Mouse (Mus musculus) neural tube, embryonic 15.5 days (tissue): ENCODE results near the gene Mdm2. TPM values are rescaled to one million over a fixed set of nuclear protein-coding genes. Genes with fewer than 3 reads are reported as not detected.

Experiments used
- ATAC-seq: fragments of 200-750 bp; cut with Nextera tagmentation; 2 replicates; pipeline ENCODE4 v1.8.0; 2017; ENCODE audit warnings: mild to moderate bottlenecking, moderate TSS enrichment, moderate library complexity; ENCODE audit not compliant: low FRiP score
- H3K27ac ChIP-seq: fragments of 300-500 bp; sonication (generic); replicated peaks from 2 replicates; pipeline ENCODE4 v1.5.1; 2015; ENCODE audit warnings: mild to moderate bottlenecking, inconsistent platforms
- H3K27me3 ChIP-seq: fragments of 300-500 bp; sonication (generic); replicated peaks from 2 replicates; pipeline ENCODE4 v1.6.1; 2015; ENCODE audit warnings: inconsistent platforms
- H3K36me3 ChIP-seq: fragments of 300-500 bp; sonication (generic); 2 replicates; pipeline ENCODE4 v1.6.1; 2015; ENCODE audit warnings: inconsistent platforms
- H3K4me1 ChIP-seq: fragments of 300-500 bp; sonication (generic); 2 replicates; pipeline ENCODE4 v1.6.1; 2015; ENCODE audit warnings: inconsistent platforms
- H3K4me2 ChIP-seq: fragments of 300-500 bp; sonication (generic); 2 replicates; pipeline ENCODE4 v1.6.1; 2015; ENCODE audit warnings: inconsistent platforms, mild to moderate bottlenecking, moderate library complexity
- H3K4me3 ChIP-seq: fragments of 300-500 bp; sonication (generic); replicated peaks from 2 replicates; pipeline ENCODE4 v1.5.1; 2015; ENCODE audit warnings: mild to moderate bottlenecking, inconsistent platforms
- H3K9ac ChIP-seq: fragments of 300-500 bp; sonication (generic); replicated peaks from 2 replicates; pipeline ENCODE4 v1.6.1; 2015; ENCODE audit warnings: mild to moderate bottlenecking, inconsistent platforms
- H3K9me3 ChIP-seq: fragments of 300-500 bp; sonication (generic); replicated peaks from 2 replicates; pipeline ENCODE4 v1.6.1; 2016; ENCODE audit warnings: inconsistent platforms
- WGBS: fragments of 180-500 bp; shearing (Covaris S2); methylation state at CpG from one replicate; pipeline ENCODE4 v1.1.7; 2015; ENCODE audit warnings: mixed read lengths; 5-methylcytosine and 5-hydroxymethylcytosine counted together
- polyA plus RNA-seq: library from polyadenylated mRNA; unstranded; fragments of >200 nt; fragmentation: Nextera tagmentation; extraction: Ambion mirVana; gene quantifications from 2 replicates; pipeline ENCODE4 v1.2.1, GENCODE M21; 2015

Mdm2 gene
- polyA plus RNA-seq, 1 experiment from 2014 or later = 46.0 TPM

DNA sequence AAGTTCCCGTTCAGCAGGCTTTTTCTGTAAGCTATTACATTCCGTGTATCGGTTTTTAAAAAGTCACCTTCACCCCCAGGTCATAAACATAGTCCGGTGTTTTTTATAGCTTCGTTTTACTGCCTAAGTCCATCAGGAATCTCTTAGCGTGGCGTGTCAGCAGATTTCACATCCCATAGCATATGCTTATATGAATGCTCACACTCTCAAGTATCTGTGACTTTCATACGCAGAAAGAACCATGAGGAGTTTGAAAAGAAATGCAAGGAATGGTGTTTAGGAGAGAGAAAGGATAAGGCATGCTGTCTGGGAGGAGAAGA is 66.2 kb downstream of the Mdm2 start:
- H3K36me3 ChIP-seq = no peaks in the 10 kb centered on the region
- no peak overlapping the region for H3K4me2 ChIP-seq
- H3K4me3 ChIP-seq = no peak overlapping the region
- no peaks in the 10 kb centered on the region for H3K27me3 ChIP-seq
- H3K27ac ChIP-seq = no peak overlapping the region
- WGBS = 64% methylated on average over 8 of the region's 8 CpGs
- ATAC-seq = no peak
- H3K4me1 ChIP-seq = peaks cover 15% of the 10 kb centered on the region; the same call in 1 of the 2 replicates
- no peak overlapping the region for H3K9ac ChIP-seq
- H3K9me3 ChIP-seq = no peaks in the 10 kb centered on the region

DNA sequence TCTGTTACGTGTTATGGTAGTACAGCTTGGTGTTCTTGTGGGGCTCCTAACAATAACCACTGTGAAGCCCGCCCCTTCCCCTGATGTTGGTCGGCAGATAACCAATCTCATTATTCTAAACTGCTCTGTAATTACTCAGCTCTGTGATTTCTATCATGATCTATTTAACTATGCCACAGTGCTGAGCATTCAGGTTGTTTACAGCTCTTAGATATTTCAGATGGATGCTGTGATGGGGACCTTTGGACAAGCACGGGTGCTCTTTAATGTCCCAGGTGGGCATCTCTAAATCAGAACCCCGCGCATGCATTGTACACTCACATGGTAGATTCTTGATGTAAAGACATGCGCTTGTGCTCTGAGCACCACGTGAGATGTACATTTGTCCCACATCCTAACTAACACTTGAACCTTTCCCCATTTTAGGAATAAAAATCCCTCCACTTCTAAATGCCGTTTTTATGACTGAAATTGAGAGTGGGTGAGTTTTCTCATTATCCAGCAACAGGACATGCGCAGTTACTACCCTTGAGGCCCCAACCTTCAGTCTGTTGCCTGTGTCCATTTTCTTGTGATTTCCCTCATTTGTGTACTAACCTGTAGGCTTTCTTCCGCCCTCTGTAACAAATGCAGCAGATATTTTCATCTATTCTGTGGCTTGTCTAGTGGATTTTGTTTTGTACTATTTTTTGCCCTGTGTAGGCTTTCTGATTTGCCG is 66.7 kb downstream of the Mdm2 start:
- H3K4me2 ChIP-seq = no peak overlapping the region
- WGBS = 68% methylated on average over 12 of the region's 12 CpGs
- no peaks in the 10 kb centered on the region for H3K27me3 ChIP-seq
- ATAC-seq = no peak
- H3K9me3 ChIP-seq = no peaks in the 10 kb centered on the region
- no peak overlapping the region for H3K27ac ChIP-seq
- no peak overlapping the region for H3K9ac ChIP-seq
- H3K4me3 ChIP-seq = no peak overlapping the region
- peaks cover 15% of the 10 kb centered on the region; the same call in 1 of the 2 replicates for H3K4me1 ChIP-seq
- no peaks in the 10 kb centered on the region for H3K36me3 ChIP-seq

DNA sequence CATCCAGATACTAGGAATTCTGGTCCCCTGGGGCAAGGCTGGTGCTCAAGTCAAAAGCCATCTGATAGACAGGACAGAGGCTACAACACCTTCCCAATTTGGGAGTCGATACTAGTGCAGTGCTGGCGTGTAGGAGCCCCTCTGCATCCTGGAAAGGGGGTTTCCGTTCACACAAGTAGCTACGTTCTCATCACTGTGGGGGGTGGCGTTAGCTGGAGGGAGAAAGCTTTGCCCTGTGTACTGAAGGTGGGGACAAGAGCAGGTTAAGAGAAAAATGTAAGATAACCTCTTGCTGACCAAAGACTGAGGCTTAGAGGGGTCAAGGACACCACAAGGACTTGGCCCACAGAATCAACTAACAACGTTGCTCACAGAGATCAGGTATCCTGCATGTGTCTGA is 67.3 kb downstream of the Mdm2 start:
- Histone ChIP-seq H3K9me3 (no peaks in the 10 kb centered on the region), H3K27ac (no peak overlapping the region), H3K36me3 (no peaks in the 10 kb centered on the region), H3K4me1 (peaks cover 15% of the 10 kb centered on the region; the same call in 1 of the 2 replicates), H3K4me2 (no peak overlapping the region), H3K27me3 (no peaks in the 10 kb centered on the region), H3K9ac (no peak overlapping the region), H3K4me3 (no peak overlapping the region)
- no peak for ATAC-seq
- WGBS = 86% methylated on average over 6 of the region's 6 CpGs

DNA sequence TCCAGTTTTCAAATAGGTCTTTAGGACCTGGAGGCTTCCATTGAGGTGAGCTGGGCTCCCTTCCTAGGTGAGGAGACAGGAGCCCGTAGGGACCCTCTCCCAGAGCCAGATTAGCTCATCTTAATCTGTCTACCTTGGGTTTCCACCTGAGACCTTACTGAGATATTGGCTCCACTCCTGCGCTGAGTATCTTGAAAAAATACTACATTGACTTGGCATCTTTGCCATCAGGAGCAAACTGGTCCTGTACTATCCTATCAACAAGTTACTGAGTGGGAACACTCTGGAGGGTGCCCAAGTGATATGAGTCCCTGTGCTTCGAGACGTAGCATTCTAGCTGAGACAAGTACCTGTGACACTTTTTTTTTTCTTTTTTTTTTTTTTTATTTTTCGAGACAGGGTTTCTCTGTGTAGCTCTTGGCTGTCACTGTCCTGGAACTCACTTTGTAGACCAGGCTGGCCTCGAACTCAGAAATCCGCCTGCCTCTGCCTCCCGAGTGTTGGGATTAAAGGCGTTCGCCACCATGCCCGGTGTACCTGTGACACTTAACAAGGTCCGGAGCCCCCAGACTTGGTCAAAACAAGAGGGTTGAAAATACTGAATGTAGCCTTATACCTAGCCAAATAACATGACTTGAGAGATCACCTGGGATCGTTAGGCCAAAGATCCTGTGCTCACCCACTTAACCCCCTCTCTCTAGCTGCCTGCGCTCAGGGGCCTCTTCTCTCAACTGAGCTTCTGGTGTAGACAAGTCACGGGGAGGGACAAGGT is 67.9 kb downstream of the Mdm2 start:
- Histone ChIP-seq H3K4me1 (peaks cover 15% of the 10 kb centered on the region; the same call in 1 of the 2 replicates), H3K9me3 (no peaks in the 10 kb centered on the region), H3K4me2 (no peak overlapping the region), H3K4me3 (no peak overlapping the region), H3K27me3 (no peaks in the 10 kb centered on the region), H3K9ac (no peak overlapping the region), H3K27ac (no peak overlapping the region), H3K36me3 (no peaks in the 10 kb centered on the region)
- no peak for ATAC-seq
- 95% methylated on average over 15 of the region's 15 CpGs for WGBS

DNA sequence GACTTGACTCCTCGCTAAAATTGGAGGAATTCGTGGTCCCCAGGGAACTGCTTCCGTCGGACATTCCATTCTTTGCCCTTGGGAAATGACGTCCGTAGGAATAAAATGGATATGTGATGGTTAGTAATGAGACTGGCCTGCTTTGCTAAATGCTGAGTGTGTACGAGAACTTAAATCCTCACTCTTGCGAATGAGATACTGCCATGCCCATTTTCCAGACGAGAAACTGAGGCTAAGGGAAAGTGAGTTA is 68.4 kb downstream of the Mdm2 start:
- H3K9me3 ChIP-seq = no peaks in the 10 kb centered on the region
- WGBS = 84% methylated on average over 9 of the region's 9 CpGs
- H3K27ac ChIP-seq = no peak overlapping the region
- no peak overlapping the region for H3K9ac ChIP-seq
- H3K4me3 ChIP-seq = no peak overlapping the region
- no peaks in the 10 kb centered on the region for H3K36me3 ChIP-seq
- ATAC-seq = no peak
- H3K27me3 ChIP-seq = no peaks in the 10 kb centered on the region
- peaks cover 12% of the 10 kb centered on the region; the same call in 1 of the 2 replicates for H3K4me1 ChIP-seq
- H3K4me2 ChIP-seq = no peak overlapping the region

DNA sequence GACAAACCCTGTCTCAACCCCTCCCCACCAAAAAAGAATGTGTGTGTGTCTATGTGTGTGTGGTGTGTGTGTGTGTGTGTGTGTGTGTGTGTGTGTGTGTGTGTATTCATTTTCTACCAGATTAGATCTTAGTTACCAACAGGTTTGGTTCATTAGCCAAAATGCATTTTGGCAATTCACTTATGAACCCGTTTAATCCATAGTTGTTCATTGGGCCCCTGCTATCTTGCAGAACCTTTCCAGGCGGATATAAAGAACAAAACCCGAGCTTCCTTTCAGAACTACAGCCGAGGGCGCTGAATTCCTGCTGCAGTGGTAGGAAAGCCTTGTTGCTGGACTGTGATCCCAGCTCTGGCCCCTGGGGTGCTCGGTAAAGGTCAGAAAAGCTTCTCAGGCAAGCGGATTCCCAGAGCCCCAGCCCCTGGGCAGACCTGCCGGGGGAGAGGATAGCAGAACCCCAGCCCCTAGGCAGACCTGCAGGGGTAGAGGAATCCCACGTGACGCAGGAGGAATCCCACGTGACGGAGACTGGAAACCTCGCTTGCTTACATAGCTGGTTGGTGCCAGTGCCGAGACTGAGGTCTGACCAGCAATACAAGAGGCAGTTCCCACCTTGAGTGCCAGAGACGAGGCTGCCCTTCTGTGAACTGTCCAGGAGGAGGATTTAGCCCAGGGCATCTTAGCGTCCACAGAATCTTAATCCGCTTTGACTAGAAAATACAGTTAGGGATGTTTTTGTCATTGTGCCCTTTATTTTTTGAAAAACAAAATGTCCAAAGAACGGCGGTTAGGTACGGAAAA is 69.0 kb downstream of the Mdm2 start:
- 69% methylated on average over 20 of the region's 20 CpGs for WGBS
- H3K27me3 ChIP-seq = no peaks in the 10 kb centered on the region
- no peaks in the 10 kb centered on the region for H3K36me3 ChIP-seq
- H3K9me3 ChIP-seq = no peaks in the 10 kb centered on the region
- H3K27ac ChIP-seq = no peak overlapping the region
- no peak for ATAC-seq
- H3K4me2 ChIP-seq = peak overlapping the region; percentile 2; the same call in 1 of the 2 replicates
- H3K4me3 ChIP-seq = no peak overlapping the region
- no peak overlapping the region for H3K9ac ChIP-seq
- 0 out of 2 replicates have a peak, but pooled peaks cover 8% of the 10 kb centered on the region for H3K4me1 ChIP-seq

DNA sequence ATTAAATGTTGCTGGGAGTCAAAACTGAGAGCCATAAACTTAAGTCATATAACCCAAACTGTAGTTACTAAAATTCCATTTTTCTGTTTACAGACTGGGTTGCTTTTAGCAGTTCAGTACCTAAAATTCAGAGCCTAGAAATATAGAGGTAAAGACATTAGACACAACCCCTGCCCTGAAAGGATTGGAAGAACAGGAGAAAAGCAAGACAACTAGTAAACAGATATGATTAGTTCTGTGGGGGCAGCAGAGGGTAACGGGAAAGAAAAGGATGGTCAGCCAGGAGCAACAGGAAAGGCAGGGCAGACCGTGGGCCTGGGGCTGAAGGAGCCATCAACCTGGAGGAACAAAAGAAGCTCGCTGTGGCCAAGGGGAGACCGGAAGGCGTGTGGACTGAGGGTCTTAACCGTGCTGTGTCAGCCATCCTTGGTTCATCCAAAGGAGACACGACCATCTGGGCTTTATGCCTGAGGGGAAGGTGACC is 69.9 kb downstream of the Mdm2 start:
- Histone ChIP-seq H3K9me3 (no peaks in the 10 kb centered on the region), H3K4me3 (no peak overlapping the region), H3K36me3 (no peaks in the 10 kb centered on the region), H3K27me3 (no peaks in the 10 kb centered on the region), H3K4me2 (no peak overlapping the region), H3K27ac (no peak overlapping the region), H3K4me1 (0 out of 2 replicates have a peak, but pooled peaks cover 8% of the 10 kb centered on the region), H3K9ac (no peak overlapping the region)
- ATAC-seq = no peak
- 78% methylated on average over 7 of the region's 7 CpGs for WGBS

DNA sequence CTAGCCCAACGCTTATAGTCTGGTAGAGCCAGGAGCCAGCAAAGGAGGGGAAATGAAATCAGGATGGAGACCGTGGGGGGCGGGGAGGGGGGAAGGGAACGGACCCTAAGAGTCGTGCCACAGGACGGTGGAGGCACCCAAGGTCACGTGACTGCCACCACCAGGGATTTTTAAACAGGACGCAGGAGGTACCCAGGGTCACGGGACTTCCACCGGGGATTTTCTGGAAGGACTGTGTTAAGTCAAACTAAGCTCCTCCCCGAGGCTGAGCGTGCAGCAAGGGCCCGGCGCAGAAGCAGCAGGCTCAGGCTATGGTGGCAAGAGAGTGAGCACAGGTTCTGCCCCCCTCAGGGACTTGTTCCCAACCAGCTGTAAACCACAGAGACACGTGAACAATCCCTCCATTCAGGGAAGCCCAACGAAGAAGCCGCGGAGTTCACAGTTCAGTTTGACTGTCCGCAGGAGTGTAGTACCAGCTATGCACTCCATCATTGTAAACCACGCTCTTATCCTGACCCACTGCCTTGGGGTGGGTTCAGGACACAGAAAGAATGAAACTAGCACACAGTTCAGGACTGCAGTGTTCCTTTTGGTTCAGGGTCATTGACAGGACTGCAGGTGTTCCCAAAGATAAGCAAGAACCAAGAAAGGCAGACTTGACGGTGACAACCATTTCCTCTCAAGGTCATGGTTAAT is 70.5 kb downstream of the Mdm2 start:
- Histone ChIP-seq H3K4me1 (0 out of 2 replicates have a peak, but pooled peaks cover 8% of the 10 kb centered on the region), H3K9me3 (no peaks in the 10 kb centered on the region), H3K4me3 (no peak overlapping the region), H3K27me3 (no peaks in the 10 kb centered on the region), H3K4me2 (no peak overlapping the region), H3K36me3 (no peaks in the 10 kb centered on the region), H3K9ac (no peak overlapping the region), H3K27ac (no peak overlapping the region)
- ATAC-seq = no peak
- WGBS = 58% methylated on average over 21 of the region's 21 CpGs

DNA sequence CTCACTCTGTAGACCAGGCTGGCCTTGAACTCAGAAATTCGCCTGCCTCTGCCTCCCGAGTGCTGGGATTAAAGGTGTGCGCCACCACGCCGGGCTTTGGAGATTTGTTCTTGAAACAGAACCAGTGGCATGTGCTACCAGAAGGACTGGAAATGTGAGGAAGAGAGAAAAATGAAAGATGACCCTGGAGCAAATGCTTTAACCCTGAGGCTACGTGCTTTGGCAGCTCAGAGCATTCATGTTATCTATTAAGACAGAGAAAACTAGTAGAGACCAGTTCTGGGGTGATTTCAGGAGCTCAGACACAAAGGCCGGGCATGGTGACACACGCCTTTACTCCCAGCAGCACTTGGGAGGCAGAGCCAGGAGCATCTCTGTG is 71.3 kb downstream of the Mdm2 start:
- no peak overlapping the region for H3K27ac ChIP-seq
- no peak for ATAC-seq
- no peaks in the 10 kb centered on the region for H3K27me3 ChIP-seq
- H3K4me1 ChIP-seq = 0 out of 2 replicates have a peak, but pooled peaks cover 8% of the 10 kb centered on the region
- no peaks in the 10 kb centered on the region for H3K9me3 ChIP-seq
- WGBS = 91% methylated on average over 8 of the region's 8 CpGs
- H3K9ac ChIP-seq = no peak overlapping the region
- H3K4me3 ChIP-seq = no peak overlapping the region
- no peak overlapping the region for H3K4me2 ChIP-seq
- H3K36me3 ChIP-seq = no peaks in the 10 kb centered on the region
